Mouse (Mus musculus) limb, embryonic 12.5 days (tissue): ENCODE data around the gene Klhl26. TPM values are rescaled to one million over a fixed set of nuclear protein-coding genes. Genes with fewer than 3 reads are reported as not detected.

Source experiments
- ATAC-seq: fragments of 200-750 bp; cut with Nextera tagmentation; 2 replicates; pipeline ENCODE4 v1.8.0; 2017; ENCODE audit warnings: low read depth, moderate TSS enrichment; ENCODE audit not compliant: insufficient number of reproducible peaks, insufficient read depth, low FRiP score, low TSS enrichment
- H3K27ac ChIP-seq: fragments of 300-500 bp; sonication (generic); 2 replicates; pipeline ENCODE4 v1.5.1; 2016; ENCODE audit warnings: mild to moderate bottlenecking, moderate library complexity
- H3K27me3 ChIP-seq: fragments of 300-500 bp; sonication (generic); 2 replicates; pipeline ENCODE4 v1.6.1; 2016; ENCODE audit warnings: mild to moderate bottlenecking, moderate library complexity
- H3K36me3 ChIP-seq: fragments of 300-500 bp; sonication (generic); 2 replicates; pipeline ENCODE4 v1.6.1; 2016; ENCODE audit warnings: mild to moderate bottlenecking, moderate library complexity
- H3K4me1 ChIP-seq: fragments of 300-500 bp; sonication (generic); replicated peaks from 2 replicates; pipeline ENCODE4 v1.6.1; 2016
- H3K4me2 ChIP-seq: fragments of 300-500 bp; sonication (generic); 2 replicates; pipeline ENCODE4 v1.6.1; 2016; ENCODE audit warnings: mild to moderate bottlenecking, moderate library complexity
- H3K4me3 ChIP-seq: fragments of 300-500 bp; sonication (generic); replicated peaks from 2 replicates; pipeline ENCODE4 v1.5.1; 2016; ENCODE audit warnings: mild to moderate bottlenecking
- H3K9ac ChIP-seq: fragments of 300-500 bp; sonication (generic); replicated peaks from 2 replicates; pipeline ENCODE4 v1.6.1; 2016; ENCODE audit warnings: mild to moderate bottlenecking, moderate library complexity
- H3K9me3 ChIP-seq: fragments of 300-500 bp; sonication (generic); 2 replicates; pipeline ENCODE4 v1.6.1; 2016; ENCODE audit warnings: mild to moderate bottlenecking, moderate library complexity
- WGBS: fragments of 180-500 bp; shearing (Covaris S2); methylation state at CpG from one replicate; pipeline ENCODE4 v1.1.7; 2016; 5-methylcytosine and 5-hydroxymethylcytosine counted together
- polyA plus RNA-seq: library from polyadenylated mRNA; unstranded; fragments of >200 nt; fragmentation: Nextera tagmentation; extraction: Ambion mirVana; gene quantifications from 2 replicates; pipeline ENCODE4 v1.2.1, GENCODE M21; 2016

Klhl26 gene
- polyA plus RNA-seq, 1 experiment from 2014 or later, result 26.8 TPM

- WGBS, result 43% methylated on average over 3 of the region's 3 CpGs
- H3K9me3 ChIP-seq, result no peaks in the 10 kb centered on the region
- H3K27me3 ChIP-seq, result no peaks in the 10 kb centered on the region
- H3K4me1 ChIP-seq, result peaks cover 12% of the 10 kb centered on the region
- H3K4me3 ChIP-seq, result peak overlapping the region; percentile 68
- H3K36me3 ChIP-seq, result 0 out of 2 replicates have a peak, but pooled peaks cover 3% of the 10 kb centered on the region
- H3K27ac ChIP-seq, result no peak overlapping the region; the same call in 1 of the 2 replicates
- no peak for ATAC-seq
- peak overlapping the region; percentile 67; the same call in 1 of the 2 replicates for H3K9ac ChIP-seq
- peak overlapping the region; percentile 88 for H3K4me2 ChIP-seq
Observed at GRCm38 (mm10) chr8:70440246-70440645, 36.5 kb downstream of the Klhl26 start.

- 0 out of 2 replicates have a peak, but pooled peaks cover 3% of the 10 kb centered on the region for H3K36me3 ChIP-seq
- H3K27ac ChIP-seq, result peak overlapping the region; percentile 75
Observed at GRCm38 (mm10) chr8:70439848-70440179, 37.0 kb downstream of the Klhl26 start.

GRCm38 (mm10) chr8:70439055-70439847 is 37.5 kb downstream of the Klhl26 start, which contains the start of gene Crtc1:
Crtc1 (minus strand) TSS chr8:70439579.
- no peaks in the 10 kb centered on the region for H3K9me3 ChIP-seq
- peak; percentile 96 for ATAC-seq
- H3K27me3 ChIP-seq, result no peaks in the 10 kb centered on the region
- H3K9ac ChIP-seq, result peak within 1 kb of the TSS; percentile 73
- peak within 1 kb of the TSS; percentile 75 for H3K27ac ChIP-seq
- H3K4me3 ChIP-seq, result peak within 1 kb of the TSS; percentile 68
- WGBS, result under 1% methylated on average over 70 of the region's 70 CpGs
- peak within 1 kb of the TSS; percentile 88 for H3K4me2 ChIP-seq
- peaks cover 12% of the 10 kb centered on the region for H3K4me1 ChIP-seq
- H3K36me3 ChIP-seq, result 0 out of 2 replicates have a peak, but pooled peaks cover 3% of the 10 kb centered on the region

More at GRCm38 (mm10) chr8:70439848-70440179, 37.0 kb downstream of the Klhl26 start:
- Histone ChIP-seq H3K4me1 (peaks cover 12% of the 10 kb centered on the region), H3K4me2 (peak overlapping the region; percentile 88), H3K9ac (peak overlapping the region; percentile 67), H3K4me3 (peak overlapping the region; percentile 68), H3K9me3 (no peaks in the 10 kb centered on the region), H3K27me3 (no peaks in the 10 kb centered on the region)
- whole genome bisulfite sequencing, result 3% methylated on average over 6 of the region's 7 CpGs
- peak; percentile 69 for ATAC-seq

GRCm38 (mm10) chr8:70438423-70438822 is 38.3 kb downstream of the Klhl26 start:
- 92% methylated on average over 2 of the region's 2 CpGs for WGBS
- Histone ChIP-seq H3K9ac (peak overlapping the region; percentile 73; the same call in 1 of the 2 replicates), H3K27ac (no peak overlapping the region), H3K9me3 (no peaks in the 10 kb centered on the region), H3K4me2 (peak overlapping the region; percentile 88), H3K4me1 (peaks cover 12% of the 10 kb centered on the region), H3K4me3 (peak overlapping the region; percentile 68), H3K36me3 (0 out of 2 replicates have a peak, but pooled peaks cover 3% of the 10 kb centered on the region), H3K27me3 (no peaks in the 10 kb centered on the region)
- ATAC-seq, result no peak

- ATAC-seq, result no peak
Observed at GRCm38 (mm10) chr8:70435156-70435555, 41.6 kb downstream of the Klhl26 start.

GRCm38 (mm10) chr8:70432991-70433536 is 43.7 kb downstream of the Klhl26 start:
- 44% methylated on average over 4 of the region's 4 CpGs for WGBS
- H3K27me3 ChIP-seq, result no peaks in the 10 kb centered on the region
- no peak for ATAC-seq
- H3K27ac ChIP-seq, result no peak overlapping the region
- H3K9me3 ChIP-seq, result no peaks in the 10 kb centered on the region
- no peak overlapping the region for H3K4me3 ChIP-seq
- no peak overlapping the region for H3K9ac ChIP-seq
- no peaks in the 10 kb centered on the region for H3K4me1 ChIP-seq
- no peak overlapping the region for H3K4me2 ChIP-seq
- 0 out of 2 replicates have a peak, but pooled peaks cover 3% of the 10 kb centered on the region for H3K36me3 ChIP-seq

More at GRCm38 (mm10) chr8:70435156-70435555, 41.6 kb downstream of the Klhl26 start:
- Histone ChIP-seq H3K9ac (no peak overlapping the region), H3K4me3 (no peak overlapping the region), H3K27me3 (no peaks in the 10 kb centered on the region), H3K27ac (no peak overlapping the region), H3K36me3 (0 out of 2 replicates have a peak, but pooled peaks cover 3% of the 10 kb centered on the region), H3K4me1 (peaks cover 12% of the 10 kb centered on the region), H3K4me2 (no peak overlapping the region), H3K9me3 (no peaks in the 10 kb centered on the region)
- WGBS, result 89% methylated on average over 5 of the region's 5 CpGs

GRCm38 (mm10) chr8:70431213-70431612 is 45.6 kb downstream of the Klhl26 start:
- Histone ChIP-seq H3K4me3 (no peak overlapping the region), H3K4me1 (no peaks in the 10 kb centered on the region)
- 89% methylated on average over 4 of the region's 4 CpGs for WGBS

GRCm38 (mm10) chr8:70426300-70426907 is 50.4 kb downstream of the Klhl26 start:
- WGBS, result 87% methylated on average over 2 of the region's 2 CpGs
- Histone ChIP-seq H3K36me3 (no peaks in the 10 kb centered on the region), H3K4me2 (no peak overlapping the region), H3K27me3 (no peaks in the 10 kb centered on the region), H3K4me1 (peaks cover under 1% of the 10 kb centered on the region; the same call in 1 of the 2 replicates), H3K9ac (no peak overlapping the region), H3K27ac (no peak overlapping the region), H3K4me3 (no peak overlapping the region), H3K9me3 (no peaks in the 10 kb centered on the region)
- no peak for ATAC-seq

More at GRCm38 (mm10) chr8:70431213-70431612, 45.6 kb downstream of the Klhl26 start:
- Histone ChIP-seq H3K36me3 (no peaks in the 10 kb centered on the region), H3K9ac (no peak overlapping the region), H3K9me3 (no peaks in the 10 kb centered on the region), H3K4me2 (no peak overlapping the region), H3K27me3 (no peaks in the 10 kb centered on the region), H3K27ac (no peak overlapping the region)
- no peak for ATAC-seq

GRCm38 (mm10) chr8:70422722-70423121 is 54.0 kb downstream of the Klhl26 start:
- Histone ChIP-seq H3K9ac (no peak overlapping the region), H3K9me3 (no peaks in the 10 kb centered on the region), H3K4me1 (peaks cover 28% of the 10 kb centered on the region), H3K4me3 (no peak overlapping the region), H3K4me2 (no peak overlapping the region), H3K27ac (no peak overlapping the region), H3K27me3 (no peaks in the 10 kb centered on the region), H3K36me3 (no peaks in the 10 kb centered on the region)
- WGBS, result 65% methylated on average over 2 of the region's 2 CpGs
- no peak for ATAC-seq

- Histone ChIP-seq H3K4me1 (peaks cover 39% of the 10 kb centered on the region), H3K4me2 (no peak overlapping the region), H3K27me3 (0 out of 2 replicates have a peak, but pooled peaks cover 3% of the 10 kb centered on the region), H3K36me3 (no peaks in the 10 kb centered on the region), H3K9ac (no peak overlapping the region), H3K27ac (no peak overlapping the region), H3K4me3 (no peak overlapping the region), H3K9me3 (no peaks in the 10 kb centered on the region)
- no peak for ATAC-seq
- 75% methylated on average over 18 of the region's 18 CpGs for WGBS
Observed at GRCm38 (mm10) chr8:70421349-70422104, 55.2 kb downstream of the Klhl26 start.
